Mouse (Mus musculus) heart, embryonic 14.5 days (tissue): ENCODE measurements around the gene Haus7. TPM values are rescaled to one million over a fixed set of nuclear protein-coding genes. Genes with fewer than 3 reads are reported as not detected.

Source experiments
- ATAC-seq: fragments of 200-750 bp; cut with Nextera tagmentation; 2 replicates; pipeline ENCODE4 v1.8.0; 2017; ENCODE audit warnings: low read depth, moderate TSS enrichment; ENCODE audit not compliant: insufficient number of reproducible peaks, insufficient read depth, low FRiP score
- H3K27ac ChIP-seq, 2 experiments: fragments of 200-500 bp in 1 of 2; fragments of 300-500 bp in 1 of 2; sonication (generic) in 1 of 2; replicated peaks in 1 of 2; 2 replicates each; pipeline ENCODE4 v1.5.1; 2012 to 2014; ENCODE audit warnings: low read depth in 2 of 2, low read length in 2 of 2, control low read depth in 1 of 2, mild to moderate bottlenecking in 1 of 2, mixed read lengths in 1 of 2; ENCODE audit not compliant: control insufficient read depth in 1 of 2, insufficient read depth in 1 of 2
- H3K27me3 ChIP-seq: fragments of 300-500 bp; sonication (generic); 2 replicates; pipeline ENCODE4 v1.6.1; 2014; ENCODE audit warnings: mild to moderate bottlenecking, low read length, control low read depth; ENCODE audit not compliant: control insufficient read depth, insufficient read depth
- H3K36me3 ChIP-seq: fragments of 300-500 bp; sonication (generic); 2 replicates; pipeline ENCODE4 v1.6.1; 2014; ENCODE audit warnings: mild to moderate bottlenecking, control low read depth, low read length, mixed read lengths; ENCODE audit not compliant: control insufficient read depth, insufficient read depth
- H3K4me1 ChIP-seq, 2 experiments: fragments of 200-500 bp in 1 of 2; fragments of 300-500 bp in 1 of 2; sonication (generic) in 1 of 2; 2 replicates each; pipeline ENCODE4 v1.6.1; 2012 to 2014; ENCODE audit warnings: low read length in 2 of 2, control low read depth in 1 of 2, mixed read lengths in 1 of 2; ENCODE audit not compliant: control insufficient read depth in 2 of 2, insufficient read depth in 2 of 2
- H3K4me2 ChIP-seq: fragments of 300-500 bp; sonication (generic); 2 replicates; pipeline ENCODE4 v1.6.1; 2014; ENCODE audit warnings: mild to moderate bottlenecking, low read length
- H3K4me3 ChIP-seq, 2 experiments: fragments of 200-500 bp in 1 of 2; fragments of 300-500 bp in 1 of 2; sonication (generic) in 1 of 2; 2 replicates each; pipeline ENCODE4 v1.5.1; 2012 to 2014; ENCODE audit warnings: low read length in 2 of 2, mild to moderate bottlenecking in 2 of 2, control low read depth in 1 of 2, low read depth in 1 of 2, moderate library complexity in 1 of 2; ENCODE audit not compliant: control insufficient read depth in 1 of 2, insufficient read depth in 1 of 2
- H3K9ac ChIP-seq: fragments of 300-500 bp; sonication (generic); 2 replicates; pipeline ENCODE4 v1.6.1; 2014; ENCODE audit warnings: mild to moderate bottlenecking, low read length
- H3K9me3 ChIP-seq: fragments of 300-500 bp; sonication (generic); 2 replicates; pipeline ENCODE4 v1.6.1; 2016; ENCODE audit warnings: low read length, control low read depth; ENCODE audit not compliant: control insufficient read depth
- WGBS: fragments of 180-500 bp; shearing (Covaris S2); extraction: QIAGEN DNeasy Blood & Tissue Kit; methylation state at CpG from one replicate; pipeline ENCODE4 v1.1.7; 2014; 5-methylcytosine and 5-hydroxymethylcytosine counted together
- polyA plus RNA-seq: library from polyadenylated mRNA; unstranded; fragments of >200 nt; fragmentation: Nextera tagmentation; extraction: Ambion mirVana; gene quantifications from 2 replicates; pipeline ENCODE4 v1.2.1, GENCODE M21; 2014

The Haus7 gene
- polyA plus RNA-seq, 1 experiment from 2014 or later: 42.0 TPM

- WGBS: 68% methylated on average over 4 of the region's 4 CpGs
- Histone ChIP-seq H3K27ac (no peak overlapping the region), H3K4me1 (no peaks in the 10 kb centered on the region; a peak in 1 of 4 replicates), H3K4me3 (no peak overlapping the region), H3K4me2 (no peak overlapping the region), H3K27me3 (no peaks in the 10 kb centered on the region), H3K9ac (no peak overlapping the region), H3K9me3 (no peaks in the 10 kb centered on the region), H3K36me3 (no peaks in the 10 kb centered on the region)
- no peak for ATAC-seq
These were observed 67.4 kb downstream of the Haus7 start for GRCm38 (mm10) chrX:73391481-73391880.

Other genes with a start within 250 kb of the Haus7 start
- gene Xlr4b, start 244.7 kb downstream of the Haus7 start, polyA plus RNA-seq: 0.26 and 2.3 TPM in 2 replicates
- 9.4 and 10.0 TPM in 2 replicates for gene F8a, start 230.8 kb downstream of the Haus7 start, polyA plus RNA-seq
- 0.35 TPM in 1 of 2 replicates, not detected in the other for gene Xlr4c, start 215.9 kb downstream of the Haus7 start, polyA plus RNA-seq
- not detected in 2 replicates for gene Xlr3c, start 193.7 kb downstream of the Haus7 start, polyA plus RNA-seq
- 0.14 TPM in 1 of 2 replicates, not detected in the other for gene Xlr5a, start 166.1 kb downstream of the Haus7 start, polyA plus RNA-seq
- not detected in 2 replicates for gene Xlr5c, start 166.1 kb downstream of the Haus7 start, polyA plus RNA-seq
- not detected in 2 replicates for gene Gm45015, start 122.2 kb downstream of the Haus7 start, polyA plus RNA-seq
- gene Zfp275, start 116.4 kb downstream of the Haus7 start, polyA plus RNA-seq: 10.2 and 11.0 TPM in 2 replicates
- not detected in 2 replicates for gene Gm18336, start 60.3 kb downstream of the Haus7 start, polyA plus RNA-seq
- gene Zfp92, start 47.9 kb downstream of the Haus7 start, polyA plus RNA-seq: not detected in 2 replicates
- gene Trex2, start 23.7 kb downstream of the Haus7 start, polyA plus RNA-seq: not detected in 2 replicates
- gene Bgn, start 24.6 kb upstream of the Haus7 start, polyA plus RNA-seq: 111 and 130 TPM in 2 replicates
- gene Atp2b3, start 44.0 kb upstream of the Haus7 start, polyA plus RNA-seq: 0.27 and 0.41 TPM in 2 replicates
- 0.70 and 0.80 TPM in 2 replicates for gene Dusp9, start 180.4 kb upstream of the Haus7 start, polyA plus RNA-seq
- gene Pnck, start 201.1 kb upstream of the Haus7 start, polyA plus RNA-seq: 11.6 and 12.9 TPM in 2 replicates
- gene Slc6a8, start 214.1 kb upstream of the Haus7 start, polyA plus RNA-seq: 11.8 and 11.9 TPM in 2 replicates